Mouse (Mus musculus): ENCODE data around the gene Fgd4.

Fgd4 gene

DNA sequence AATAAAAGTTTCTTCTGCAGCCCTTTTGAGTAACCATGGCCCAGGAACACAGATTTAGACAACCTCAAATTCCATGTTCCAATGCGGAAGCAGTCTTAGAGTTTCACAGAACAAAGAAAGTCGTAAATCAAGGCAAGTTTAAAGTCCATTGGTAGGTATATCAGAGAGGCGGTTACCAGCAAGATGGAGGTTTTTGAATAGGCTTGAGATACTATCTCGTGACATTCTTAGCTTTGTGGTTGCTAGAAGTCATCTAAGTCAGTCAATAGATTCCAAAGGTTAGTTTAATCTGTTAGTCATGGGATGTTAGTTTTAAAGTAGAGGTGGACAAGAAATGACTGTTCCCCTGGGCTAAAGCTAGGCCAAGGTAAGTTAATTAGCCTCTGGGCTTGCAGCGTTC is at the start of gene Fgd4:
TSS of gene Fgd4 (minus strand) at position 89 of the 400 bp plus-strand sequence.
- in situ Hi-C loops (cut with MboI; ENCODE audit: low pct_unique_long_range_greater_than_20kb in 1 of 2, low sequenced_read_pairs in 2 of 2, unreplicated experiment in 1 of 2), result no loop called here

GRCm38 (mm10) chr16:16645148-16645547 is 44.8 kb upstream of the Fgd4 start:
- in situ Hi-C loops (cut with MboI; ENCODE audit: low pct_unique_long_range_greater_than_20kb in 1 of 2, low sequenced_read_pairs in 2 of 2, unreplicated experiment in 1 of 2), result no loop called here

GRCm38 (mm10) chr16:16633730-16634129 is 33.4 kb upstream of the Fgd4 start:
- in situ Hi-C loops (cut with MboI; ENCODE audit: low pct_unique_long_range_greater_than_20kb in 1 of 2, low sequenced_read_pairs in 2 of 2, unreplicated experiment in 1 of 2), result no loop called here

DNA sequence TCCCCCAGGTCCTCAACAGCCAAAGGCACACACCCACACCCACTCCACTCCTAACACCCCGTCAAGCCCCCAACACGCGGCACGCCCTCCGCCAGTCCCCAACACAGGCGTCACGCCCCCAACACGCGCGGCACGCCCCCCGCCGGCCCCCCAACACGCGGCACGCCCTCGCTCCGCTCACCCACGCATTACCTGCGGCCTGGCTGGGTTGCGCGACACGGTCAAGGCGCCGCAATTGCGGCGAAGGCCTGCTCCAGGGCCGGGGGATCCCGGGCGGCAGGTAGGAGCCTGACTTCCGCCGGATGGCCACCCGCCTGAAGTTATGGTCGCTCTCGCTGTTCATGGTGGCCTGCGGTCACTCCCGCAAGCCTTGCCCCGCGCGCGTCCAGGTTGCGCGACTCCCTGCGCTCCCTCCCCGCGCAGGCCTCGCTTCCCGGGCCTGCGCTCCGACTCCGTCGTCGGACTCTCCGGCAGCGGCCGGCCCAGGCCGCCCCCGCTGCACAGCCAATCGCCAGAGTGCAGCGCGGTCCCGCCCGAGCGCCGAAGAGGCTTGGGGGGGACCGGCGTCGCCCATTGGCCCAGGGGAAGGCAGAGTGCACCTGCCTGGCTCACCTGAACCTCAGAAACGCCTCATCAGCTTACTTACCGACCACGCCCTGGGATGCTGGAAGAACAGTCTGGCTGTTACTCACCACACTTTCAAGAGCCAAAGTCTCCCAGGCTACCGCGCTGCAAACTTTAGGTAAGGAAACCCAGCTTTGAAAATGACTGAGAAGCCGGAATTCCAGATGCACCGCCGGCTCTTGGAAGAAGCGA is 555 bp downstream of the Fgd4 start:
- in situ Hi-C loops (cut with MboI; ENCODE audit: low pct_unique_long_range_greater_than_20kb in 1 of 2, low sequenced_read_pairs in 2 of 2, unreplicated experiment in 1 of 2), result loop anchor here in 1 of 2 experiments (25.0 kb wide), 1 partner anchor 387 kb away; the partner anchor contains the start of gene Pkp2

DNA sequence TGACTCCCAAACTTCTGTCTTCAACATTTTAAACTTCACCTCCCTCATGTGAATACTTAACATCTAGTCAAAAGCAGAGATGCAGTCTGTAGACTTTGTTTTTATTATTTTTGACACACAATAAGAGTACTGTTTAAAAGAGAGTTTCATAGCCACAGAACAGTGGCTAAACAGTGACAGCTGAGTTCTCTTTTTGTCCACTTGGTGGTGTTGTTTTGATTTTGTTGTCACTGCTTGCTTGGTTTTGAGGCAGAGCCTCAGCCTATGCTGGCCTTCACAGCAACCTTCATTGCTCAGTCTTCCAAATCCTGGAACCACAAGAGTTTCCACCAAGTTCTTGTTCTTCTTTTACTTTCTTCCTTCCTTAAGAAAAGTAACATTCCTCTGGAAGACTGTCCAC is 3.8 kb downstream of the Fgd4 start:
- in situ Hi-C loops (cut with MboI; ENCODE audit: low pct_unique_long_range_greater_than_20kb in 1 of 2, low sequenced_read_pairs in 2 of 2, unreplicated experiment in 1 of 2), result loop anchor here in 1 of 2 experiments (25.0 kb wide), 1 partner anchor 384 kb away; the partner anchor contains the start of gene Pkp2

- in situ Hi-C loops (cut with MboI; ENCODE audit: low pct_unique_long_range_greater_than_20kb in 1 of 2, low sequenced_read_pairs in 2 of 2, unreplicated experiment in 1 of 2), result loop anchor here in 1 of 2 experiments (25.0 kb wide), 1 partner anchor 380 kb away; the partner anchor contains the start of gene Pkp2
Observed at GRCm38 (mm10) chr16:16592622-16593021, 7.7 kb downstream of the Fgd4 start.

- in situ Hi-C loops (cut with MboI; ENCODE audit: low pct_unique_long_range_greater_than_20kb in 1 of 2, low sequenced_read_pairs in 2 of 2, unreplicated experiment in 1 of 2), result loop anchor here in 1 of 2 experiments (25.0 kb wide), 1 partner anchor 372 kb away; the partner anchor contains the start of gene Pkp2
Observed at GRCm38 (mm10) chr16:16584409-16585032, 15.8 kb downstream of the Fgd4 start.

DNA sequence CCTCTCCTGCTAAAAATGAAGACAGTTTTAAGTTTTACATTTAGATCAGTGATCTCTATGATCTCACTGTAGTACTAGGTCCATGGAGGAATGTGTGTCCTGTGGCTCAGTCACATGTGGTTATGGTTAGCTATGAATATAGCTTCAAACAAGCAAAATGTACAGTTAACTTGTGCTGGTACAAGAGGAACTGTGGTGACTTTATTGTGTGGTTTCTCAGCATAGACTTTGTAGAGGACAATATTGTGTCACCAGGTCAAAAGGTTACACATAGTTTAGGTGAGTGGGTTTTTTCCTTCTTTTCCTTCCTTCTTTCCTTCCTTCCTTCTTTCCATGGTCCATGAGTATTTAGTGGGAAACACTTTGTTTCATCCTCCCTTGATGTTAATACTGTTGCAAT is 23.8 kb downstream of the Fgd4 start:
- in situ Hi-C loops (cut with MboI; ENCODE audit: low pct_unique_long_range_greater_than_20kb in 1 of 2, low sequenced_read_pairs in 2 of 2, unreplicated experiment in 1 of 2), result loop anchor here in 1 of 2 experiments (25.0 kb wide), 1 partner anchor 364 kb away; the partner anchor contains the start of gene Pkp2

- in situ Hi-C loops (cut with MboI; ENCODE audit: low pct_unique_long_range_greater_than_20kb in 1 of 2, low sequenced_read_pairs in 2 of 2, unreplicated experiment in 1 of 2), result no loop called here
Observed at GRCm38 (mm10) chr16:16574508-16574907, 25.8 kb downstream of the Fgd4 start.

- in situ Hi-C loops (cut with MboI; ENCODE audit: low pct_unique_long_range_greater_than_20kb in 1 of 2, low sequenced_read_pairs in 2 of 2, unreplicated experiment in 1 of 2), result no loop called here
Observed at GRCm38 (mm10) chr16:16573167-16573566, 27.2 kb downstream of the Fgd4 start.

- in situ Hi-C loops (cut with MboI; ENCODE audit: low pct_unique_long_range_greater_than_20kb in 1 of 2, low sequenced_read_pairs in 2 of 2, unreplicated experiment in 1 of 2), result no loop called here
Observed at GRCm38 (mm10) chr16:16571356-16571755, 29.0 kb downstream of the Fgd4 start.

- in situ Hi-C loops (cut with MboI; ENCODE audit: low pct_unique_long_range_greater_than_20kb in 1 of 2, low sequenced_read_pairs in 2 of 2, unreplicated experiment in 1 of 2), result no loop called here
Observed at GRCm38 (mm10) chr16:16566786-16567185, 33.6 kb downstream of the Fgd4 start.

DNA sequence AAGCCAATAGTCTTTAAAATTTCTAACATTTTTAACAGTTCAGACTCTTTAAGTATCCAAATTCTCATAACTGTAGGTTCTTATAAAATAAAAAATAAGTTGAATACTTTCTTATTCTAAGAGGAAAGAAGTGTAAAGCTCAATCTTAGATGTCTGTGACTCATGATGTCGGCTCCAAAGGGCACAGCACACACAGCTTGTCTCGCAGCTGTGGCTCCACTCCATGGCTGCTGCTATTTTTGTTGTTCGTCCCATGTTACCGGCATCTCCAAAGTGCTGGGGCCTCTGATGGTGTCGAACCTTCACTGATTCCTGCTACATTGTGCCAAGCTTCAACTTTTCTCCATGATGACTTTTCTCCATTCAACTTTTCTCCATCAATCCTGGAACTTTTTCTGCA is 34.1 kb downstream of the Fgd4 start:
- in situ Hi-C loops (cut with MboI; ENCODE audit: low pct_unique_long_range_greater_than_20kb in 1 of 2, low sequenced_read_pairs in 2 of 2, unreplicated experiment in 1 of 2), result no loop called here

DNA sequence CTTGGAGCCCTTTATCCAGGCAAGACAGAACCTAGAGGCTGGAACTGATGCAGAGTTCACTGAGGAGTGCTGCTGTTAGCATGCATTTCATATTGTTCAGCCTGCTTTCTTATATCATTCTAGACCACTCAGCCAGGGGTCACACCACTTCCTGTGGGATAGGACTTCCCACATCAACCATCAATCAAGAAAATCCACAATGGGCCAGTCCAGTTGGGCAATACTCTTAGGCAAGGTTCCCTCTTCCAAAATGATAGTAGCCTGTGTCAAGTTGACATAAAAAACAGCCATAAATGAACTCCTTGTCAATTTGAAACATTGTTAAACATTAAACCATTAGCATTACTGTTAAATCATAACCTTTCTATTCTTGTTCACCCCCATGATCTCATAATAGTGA is 34.6 kb downstream of the Fgd4 start:
- in situ Hi-C loops (cut with MboI; ENCODE audit: low pct_unique_long_range_greater_than_20kb in 1 of 2, low sequenced_read_pairs in 2 of 2, unreplicated experiment in 1 of 2), result no loop called here

GRCm38 (mm10) chr16:16560718-16561117 is 39.6 kb downstream of the Fgd4 start:
- in situ Hi-C loops (cut with MboI; ENCODE audit: low pct_unique_long_range_greater_than_20kb in 1 of 2, low sequenced_read_pairs in 2 of 2, unreplicated experiment in 1 of 2), result no loop called here

- in situ Hi-C loops (cut with MboI; ENCODE audit: low pct_unique_long_range_greater_than_20kb in 1 of 2, low sequenced_read_pairs in 2 of 2, unreplicated experiment in 1 of 2), result no loop called here
Observed at GRCm38 (mm10) chr16:16559878-16560531, 40.3 kb downstream of the Fgd4 start.

GRCm38 (mm10) chr16:16559016-16559877 is 41.1 kb downstream of the Fgd4 start:
- in situ Hi-C loops (cut with MboI; ENCODE audit: low pct_unique_long_range_greater_than_20kb in 1 of 2, low sequenced_read_pairs in 2 of 2, unreplicated experiment in 1 of 2), result no loop called here

- in situ Hi-C loops (cut with MboI; ENCODE audit: low pct_unique_long_range_greater_than_20kb in 1 of 2, low sequenced_read_pairs in 2 of 2, unreplicated experiment in 1 of 2), result no loop called here
Observed at GRCm38 (mm10) chr16:16557738-16558137, 42.6 kb downstream of the Fgd4 start.
